Mouse (Mus musculus) midbrain, postnatal 0 days (tissue): ENCODE measurements at regions not wholly inside any gene's neighbourhood (a gene's known extent, or its start where the extent isn't known, plus 50 kb on each side); places are given as distances from the start of the nearest gene placed in this dataset.
A peak's percentile ranks its signal among the peaks of the same experiment; 100 is the strongest.

Experiments
- ATAC-seq: fragments of 200-750 bp; cut with Nextera tagmentation; 2 replicates; pipeline ENCODE4 v1.8.0; 2017; ENCODE audit warnings: moderate number of reproducible peaks, mild to moderate bottlenecking, moderate TSS enrichment, moderate library complexity; ENCODE audit not compliant: low FRiP score
- DNase-seq: peaks from one replicate; pipeline ENCODE4 v3.0.0-alpha.2; 2015; ENCODE audit warnings: low spot score
- H3K27ac ChIP-seq: fragments of 300-500 bp; sonication (generic); 2 replicates; pipeline ENCODE4 v1.5.1; 2014; ENCODE audit warnings: low read depth, mild to moderate bottlenecking, low read length, mixed read lengths
- H3K27me3 ChIP-seq: fragments of 300-500 bp; sonication (generic); 2 replicates; pipeline ENCODE4 v1.6.1; 2014; ENCODE audit warnings: low read length, control low read depth, mixed read lengths; ENCODE audit not compliant: insufficient read depth
- H3K36me3 ChIP-seq: fragments of 300-500 bp; sonication (generic); 2 replicates; pipeline ENCODE4 v1.6.1; 2014; ENCODE audit warnings: low read length, control low read depth, mixed read lengths; ENCODE audit not compliant: insufficient read depth
- H3K4me1 ChIP-seq: fragments of 300-500 bp; sonication (generic); 2 replicates; pipeline ENCODE4 v1.6.1; 2014; ENCODE audit warnings: mild to moderate bottlenecking, control low read depth, antibody characterized with exemption, low read length, mixed read lengths; ENCODE audit not compliant: insufficient read depth
- H3K4me2 ChIP-seq: fragments of 300-500 bp; sonication (generic); 2 replicates; pipeline ENCODE4 v1.6.1; 2014; ENCODE audit warnings: low read depth, mild to moderate bottlenecking, low read length, mixed read lengths; ENCODE audit not compliant: poor library complexity, severe bottlenecking
- H3K4me3 ChIP-seq: fragments of 300-500 bp; sonication (generic); 2 replicates; pipeline ENCODE4 v1.5.1; 2014; ENCODE audit warnings: low read depth, mild to moderate bottlenecking, low read length, moderate library complexity
- H3K9ac ChIP-seq: fragments of 300-500 bp; sonication (generic); replicated peaks from 2 replicates; pipeline ENCODE4 v1.6.1; 2014; ENCODE audit warnings: mild to moderate bottlenecking, low read length, moderate library complexity, mixed read lengths; ENCODE audit not compliant: poor library complexity, severe bottlenecking
- H3K9me3 ChIP-seq: fragments of 300-500 bp; sonication (generic); 2 replicates; pipeline ENCODE4 v1.6.1; 2016; ENCODE audit warnings: low read length, control low read depth
- CTCF ChIP-seq: IDR thresholded peaks from 2 replicates; pipeline ENCODE4 v1.5.1; 2016; ENCODE audit warnings: antibody characterized with exemption, mild to moderate bottlenecking
- WGBS: fragments of 180-500 bp; shearing (Covaris S2); extraction: QIAGEN DNeasy Blood & Tissue Kit; methylation state at CpG from one replicate; pipeline ENCODE4 v1.1.7; 2014; 5-methylcytosine and 5-hydroxymethylcytosine counted together

DNA sequence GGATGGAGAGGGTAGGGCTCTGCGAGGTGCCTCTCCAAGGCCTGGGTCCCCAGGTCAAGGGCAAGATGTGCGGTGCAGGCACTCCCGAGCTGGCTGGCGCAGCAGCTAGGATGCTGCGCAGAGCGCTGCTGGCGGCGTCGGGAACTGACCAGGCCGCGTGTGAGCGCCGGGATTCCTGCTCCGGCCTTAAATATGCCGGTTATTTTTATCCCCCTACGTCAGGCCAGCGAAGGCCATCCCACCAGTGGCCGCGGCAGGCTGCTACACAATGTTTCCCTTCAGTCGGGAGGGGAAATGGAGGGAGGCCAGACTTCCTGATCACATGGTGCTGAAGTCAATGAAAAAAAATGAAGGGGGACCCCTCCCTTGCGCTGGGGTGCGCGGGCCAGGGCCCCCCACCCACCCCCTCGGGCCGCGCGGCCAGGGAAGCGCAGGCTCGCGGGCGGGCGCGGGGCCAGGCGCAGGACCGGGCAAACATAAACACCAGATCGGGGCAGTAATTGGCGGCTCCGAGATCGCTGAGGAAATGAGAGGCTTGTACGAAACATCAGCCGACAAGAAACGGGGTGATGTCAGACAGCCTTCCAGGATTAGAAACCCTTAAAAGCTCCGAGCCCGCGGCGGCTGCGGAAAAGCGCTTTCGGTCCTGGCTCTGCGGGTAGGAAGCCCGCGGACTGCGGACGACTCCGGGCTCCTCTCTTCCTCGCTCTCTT, 118.9 kb upstream of the Klf4 start:
- Histone ChIP-seq H3K4me2 (peak overlapping the region; percentile 70), H3K27ac (peak overlapping the region; percentile 88), H3K36me3 (no peaks in the 10 kb centered on the region), H3K27me3 (no peaks in the 10 kb centered on the region), H3K4me1 (peaks cover 10% of the 10 kb centered on the region; the same call in 1 of the 2 replicates), H3K4me3 (peak overlapping the region; percentile 58), H3K9ac (peak overlapping the region; percentile 77), H3K9me3 (no peaks in the 10 kb centered on the region)
- TF ChIP-seq CTCF, result peak; percentile 46; the same call in 1 of the 2 replicates
- ATAC-seq, result peak; percentile 92
- 0% methylated on average over 55 of the region's 56 CpGs for WGBS
- peak; percentile 89 for DNase-seq

DNA sequence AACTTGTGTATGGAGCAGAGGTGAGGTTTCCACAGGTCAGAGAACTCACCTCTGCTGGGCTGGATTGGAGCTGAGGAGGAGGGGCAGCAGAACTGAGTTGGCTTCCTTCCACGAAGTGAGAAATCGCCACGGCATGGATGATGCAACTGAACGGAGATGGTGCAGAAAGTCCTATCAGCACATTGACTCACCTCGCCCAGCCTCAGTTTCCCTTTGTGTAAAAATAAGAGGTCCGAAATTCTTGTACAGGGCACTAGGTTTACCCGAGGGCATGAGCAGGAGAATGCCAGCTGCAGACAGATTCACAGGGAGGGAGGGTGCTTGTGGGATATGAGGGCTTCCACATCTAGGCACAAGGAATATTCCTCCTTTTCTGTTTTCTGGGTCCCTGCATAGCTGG, 117.9 kb upstream of the Klf4 start:
- Histone ChIP-seq H3K9ac (no peak overlapping the region), H3K4me2 (peak overlapping the region; percentile 70; the same call in 1 of the 2 replicates), H3K36me3 (no peaks in the 10 kb centered on the region), H3K4me3 (no peak overlapping the region), H3K27me3 (no peaks in the 10 kb centered on the region), H3K9me3 (no peaks in the 10 kb centered on the region), H3K4me1 (peaks cover 10% of the 10 kb centered on the region; the same call in 1 of the 2 replicates), H3K27ac (peak overlapping the region; percentile 88)
- WGBS, result 62% methylated on average over 7 of the region's 7 CpGs
- DNase-seq (no peak), ATAC-seq (no peak)
- TF ChIP-seq CTCF, result no peak

DNA sequence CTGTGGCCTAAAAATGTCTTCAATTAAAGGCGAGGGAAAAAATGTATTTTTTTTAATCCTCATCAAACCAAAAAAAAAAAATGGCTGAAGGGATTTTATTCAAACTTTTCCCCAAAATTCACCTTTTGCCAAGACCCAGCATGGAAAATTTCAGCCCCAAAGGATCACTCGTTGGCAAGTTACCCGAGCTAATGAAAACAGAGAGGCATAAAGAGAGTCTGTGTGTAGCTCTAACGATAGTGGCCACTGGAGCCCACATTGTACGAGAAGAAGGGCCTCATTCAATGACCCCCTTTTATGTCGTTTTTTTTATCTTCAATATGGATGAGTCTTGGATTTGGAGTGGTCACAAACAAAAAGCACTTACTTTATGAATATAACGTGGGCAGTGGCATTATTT, 116.1 kb upstream of the Klf4 start:
- Histone ChIP-seq H3K4me2 (no peak overlapping the region), H3K9ac (no peak overlapping the region), H3K9me3 (no peaks in the 10 kb centered on the region), H3K27me3 (no peaks in the 10 kb centered on the region), H3K36me3 (no peaks in the 10 kb centered on the region), H3K4me3 (no peak overlapping the region), H3K27ac (no peak overlapping the region), H3K4me1 (peaks cover 10% of the 10 kb centered on the region; the same call in 1 of the 2 replicates)
- 53% methylated on average over 7 of the region's 7 CpGs for WGBS
- no peak for ATAC-seq
- DNase-seq, result peak; percentile 53
- no peak for TF ChIP-seq CTCF

- no peaks in the 10 kb centered on the region for H3K27me3 ChIP-seq
- no peaks in the 10 kb centered on the region for H3K9me3 ChIP-seq
- H3K27ac ChIP-seq, result no peak overlapping the region
- H3K36me3 ChIP-seq, result no peaks in the 10 kb centered on the region
- WGBS, result 85% methylated on average over 3 of the region's 3 CpGs
- DNase-seq (no peak), ATAC-seq (no peak)
- no peak for TF ChIP-seq CTCF
- H3K4me3 ChIP-seq, result no peak overlapping the region
- peaks cover 4% of the 10 kb centered on the region; the same call in 1 of the 2 replicates for H3K4me1 ChIP-seq
- H3K9ac ChIP-seq, result no peak overlapping the region
- no peak overlapping the region for H3K4me2 ChIP-seq
Measured at GRCm38 (mm10) chr4:55645432-55645831, 113.2 kb upstream of the Klf4 start.

GRCm38 (mm10) chr4:55644895-55645294, 112.6 kb upstream of the Klf4 start:
- Histone ChIP-seq H3K4me1 (no peaks in the 10 kb centered on the region), H3K27me3 (no peaks in the 10 kb centered on the region), H3K4me3 (no peak overlapping the region), H3K27ac (no peak overlapping the region), H3K4me2 (no peak overlapping the region), H3K9me3 (no peaks in the 10 kb centered on the region), H3K36me3 (no peaks in the 10 kb centered on the region), H3K9ac (no peak overlapping the region)
- ATAC-seq (no peak), DNase-seq (no peak)
- WGBS, result 70% methylated on average over 2 of the region's 2 CpGs
- no peak for TF ChIP-seq CTCF

DNA sequence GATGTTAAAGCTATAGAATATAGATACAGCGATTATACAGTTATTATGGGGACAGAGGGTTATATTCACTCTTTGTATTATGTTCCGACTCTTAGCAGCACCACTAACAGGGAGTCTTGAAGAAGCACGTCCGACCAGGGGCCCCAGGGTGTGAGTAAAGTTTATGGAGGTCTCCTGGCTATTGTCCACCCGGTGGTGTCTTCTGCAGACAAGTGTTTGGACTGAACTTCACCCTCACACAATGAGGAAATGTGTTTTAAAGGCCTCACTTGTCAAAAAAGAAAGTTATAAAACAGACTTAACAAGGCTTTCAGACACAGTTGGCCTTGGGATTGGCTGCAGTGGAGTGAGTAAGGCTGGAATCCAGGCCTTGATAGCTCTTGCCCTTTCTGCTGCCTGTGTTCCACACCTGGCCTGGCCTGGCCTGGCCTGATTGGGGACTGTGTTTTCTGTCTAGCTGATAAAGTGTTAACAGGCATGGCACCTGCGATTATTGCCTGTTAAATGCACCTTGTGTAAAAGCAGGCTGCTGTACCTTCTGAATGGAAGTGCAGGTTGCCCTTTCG, 102.8 kb upstream of the Klf4 start:
- Histone ChIP-seq H3K27me3 (no peaks in the 10 kb centered on the region), H3K4me1 (no peaks in the 10 kb centered on the region), H3K27ac (no peak overlapping the region), H3K4me3 (no peak overlapping the region), H3K4me2 (no peak overlapping the region), H3K9ac (no peak overlapping the region), H3K36me3 (no peaks in the 10 kb centered on the region), H3K9me3 (no peaks in the 10 kb centered on the region)
- no peak for ATAC-seq
- TF ChIP-seq CTCF, result no peak
- 87% methylated on average over 7 of the region's 7 CpGs for WGBS
- no peak for DNase-seq
